Mouse (Mus musculus): Measurements from ENCODE around the gene Coil. TPM values are rescaled to one million over a fixed set of nuclear protein-coding genes. Genes with fewer than 3 reads are reported as not detected.
A peak's percentile ranks its signal among the peaks of the same experiment; 100 is the strongest.

Gene Coil
- polyA plus RNA-seq, 1 experiment, result 14.7 TPM

- TF ChIP-seq POLR2A (IDR thresholded peaks at IDR 0.05; ENCODE audit: control insufficient read depth, extremely low read depth, insufficient read depth, low read length, poor library complexity) (no peak), CTCF (IDR thresholded peaks at IDR 0.05; ENCODE audit: borderline replicate concordance, control insufficient read depth, extremely low read depth, insufficient read depth, low read length, poor library complexity) (no peak)
- no peak overlapping the region for H3K4me3 ChIP-seq (ENCODE audit: control insufficient read depth, insufficient read depth, low read length)
- H3K27me3 ChIP-seq (ENCODE audit: control insufficient read depth, insufficient read depth, low read length), result no peaks in the 10 kb centered on the region
- 92% methylated on average over 7 of the region's 7 CpGs for WGBS
- no peak overlapping the region for H3K27ac ChIP-seq (ENCODE audit: control insufficient read depth, insufficient read depth, low read length)
- no peak for DNase-seq
- peaks cover 9% of the 10 kb centered on the region for H3K4me1 ChIP-seq (replicated peaks; ENCODE audit: control insufficient read depth, insufficient read depth, low read length)
- H3K36me3 ChIP-seq (ENCODE audit: control insufficient read depth, insufficient read depth, low read length), result peaks cover 22% of the 10 kb centered on the region
These were observed 51.6 kb downstream of the Coil start for GRCm38 (mm10) chr11:89021687-89022086.

- H3K4me3 ChIP-seq (ENCODE audit: control insufficient read depth, insufficient read depth, low read length), result no peak overlapping the region
- peaks cover 9% of the 10 kb centered on the region for H3K4me1 ChIP-seq (replicated peaks; ENCODE audit: control insufficient read depth, insufficient read depth, low read length)
- peaks cover 19% of the 10 kb centered on the region for H3K36me3 ChIP-seq (ENCODE audit: control insufficient read depth, insufficient read depth, low read length)
- no peak for DNase-seq
- H3K27ac ChIP-seq (ENCODE audit: control insufficient read depth, insufficient read depth, low read length), result no peak overlapping the region
- no peaks in the 10 kb centered on the region for H3K27me3 ChIP-seq (ENCODE audit: control insufficient read depth, insufficient read depth, low read length)
- 82% methylated on average over 8 of the region's 8 CpGs for WGBS
- TF ChIP-seq CTCF (IDR thresholded peaks at IDR 0.05; ENCODE audit: borderline replicate concordance, control insufficient read depth, extremely low read depth, insufficient read depth, low read length, poor library complexity), result no peak
- no peak for TF ChIP-seq POLR2A (IDR thresholded peaks at IDR 0.05; ENCODE audit: control insufficient read depth, extremely low read depth, insufficient read depth, low read length, poor library complexity)
These were observed 52.2 kb downstream of the Coil start for GRCm38 (mm10) chr11:89022120-89022731.

- no peaks in the 10 kb centered on the region for H3K27me3 ChIP-seq (ENCODE audit: control insufficient read depth, insufficient read depth, low read length)
- H3K36me3 ChIP-seq (ENCODE audit: control insufficient read depth, insufficient read depth, low read length), result peaks cover 12% of the 10 kb centered on the region
- H3K27ac ChIP-seq (ENCODE audit: control insufficient read depth, insufficient read depth, low read length), result no peak overlapping the region
- no peak overlapping the region for H3K4me3 ChIP-seq (ENCODE audit: control insufficient read depth, insufficient read depth, low read length)
- H3K4me1 ChIP-seq (replicated peaks; ENCODE audit: control insufficient read depth, insufficient read depth, low read length), result peaks cover 15% of the 10 kb centered on the region
- TF ChIP-seq CTCF (IDR thresholded peaks at IDR 0.05; ENCODE audit: borderline replicate concordance, control insufficient read depth, extremely low read depth, insufficient read depth, low read length, poor library complexity) (no peak), POLR2A (IDR thresholded peaks at IDR 0.05; ENCODE audit: control insufficient read depth, extremely low read depth, insufficient read depth, low read length, poor library complexity) (no peak)
- no peak for DNase-seq
- WGBS, result 93% methylated on average over 10 of the region's 10 CpGs
These were observed 53.4 kb downstream of the Coil start for GRCm38 (mm10) chr11:89023477-89023876.

DNA sequence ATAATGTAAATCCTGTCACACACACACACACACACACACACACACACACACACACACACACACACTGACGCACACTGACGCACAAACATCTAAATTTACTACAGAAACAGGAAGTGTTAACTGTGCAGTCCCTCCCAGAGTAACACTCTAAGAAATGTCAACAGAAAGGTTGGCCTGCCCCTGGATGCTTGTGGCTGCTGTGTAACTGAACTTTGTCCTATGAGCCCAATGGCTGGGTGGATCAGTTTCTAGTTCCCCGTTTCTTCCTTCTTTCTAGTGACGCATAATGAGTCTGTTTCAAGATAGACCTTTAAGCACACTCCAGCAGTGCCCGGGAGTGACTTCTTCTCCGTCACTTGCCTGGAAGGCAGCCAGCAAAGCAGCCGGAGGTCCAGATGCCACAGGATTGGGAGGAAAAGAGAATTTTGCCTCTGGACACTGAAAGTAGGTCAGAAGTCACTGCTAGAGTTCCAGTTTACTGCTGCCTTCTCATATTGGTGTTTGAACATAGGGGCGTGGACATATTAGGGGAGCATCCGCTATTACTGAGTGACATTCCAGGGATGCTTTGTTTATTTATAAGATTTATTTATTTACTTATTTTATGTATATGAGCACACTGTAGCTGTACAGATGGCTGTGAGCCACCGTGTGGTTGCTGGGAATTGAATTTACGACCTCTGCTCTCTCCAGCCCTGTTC is 54.3 kb downstream of the Coil start:
- peaks cover 7% of the 10 kb centered on the region for H3K36me3 ChIP-seq (ENCODE audit: control insufficient read depth, insufficient read depth, low read length)
- peak overlapping the region; percentile 39; the same call in 1 of the 2 replicates for H3K27ac ChIP-seq (ENCODE audit: control insufficient read depth, insufficient read depth, low read length)
- TF ChIP-seq POLR2A (IDR thresholded peaks at IDR 0.05; ENCODE audit: control insufficient read depth, extremely low read depth, insufficient read depth, low read length, poor library complexity), result no peak
- no peak for TF ChIP-seq CTCF (IDR thresholded peaks at IDR 0.05; ENCODE audit: borderline replicate concordance, control insufficient read depth, extremely low read depth, insufficient read depth, low read length, poor library complexity)
- no peak overlapping the region for H3K4me3 ChIP-seq (ENCODE audit: control insufficient read depth, insufficient read depth, low read length)
- 51% methylated on average over 11 of the region's 11 CpGs for WGBS
- H3K27me3 ChIP-seq (ENCODE audit: control insufficient read depth, insufficient read depth, low read length), result no peaks in the 10 kb centered on the region
- H3K4me1 ChIP-seq (replicated peaks; ENCODE audit: control insufficient read depth, insufficient read depth, low read length), result peaks cover 21% of the 10 kb centered on the region
- DNase-seq, result no peak

GRCm38 (mm10) chr11:89025603-89026002 is 55.6 kb downstream of the Coil start:
- Histone ChIP-seq H3K27ac (ENCODE audit: control insufficient read depth, insufficient read depth, low read length) (no peak overlapping the region), H3K27me3 (ENCODE audit: control insufficient read depth, insufficient read depth, low read length) (no peaks in the 10 kb centered on the region), H3K36me3 (ENCODE audit: control insufficient read depth, insufficient read depth, low read length) (no peaks in the 10 kb centered on the region), H3K4me1 (replicated peaks; ENCODE audit: control insufficient read depth, insufficient read depth, low read length) (peaks cover 23% of the 10 kb centered on the region), H3K4me3 (ENCODE audit: control insufficient read depth, insufficient read depth, low read length) (no peak overlapping the region)
- DNase-seq, result no peak
- 92% methylated on average over 3 of the region's 3 CpGs for WGBS
- no peak for TF ChIP-seq POLR2A (IDR thresholded peaks at IDR 0.05; ENCODE audit: control insufficient read depth, extremely low read depth, insufficient read depth, low read length, poor library complexity)
- TF ChIP-seq CTCF (IDR thresholded peaks at IDR 0.05; ENCODE audit: borderline replicate concordance, control insufficient read depth, extremely low read depth, insufficient read depth, low read length, poor library complexity), result no peak

- no peak for DNase-seq
- Histone ChIP-seq H3K27ac (ENCODE audit: control insufficient read depth, insufficient read depth, low read length) (no peak overlapping the region), H3K4me1 (replicated peaks; ENCODE audit: control insufficient read depth, insufficient read depth, low read length) (peaks cover 23% of the 10 kb centered on the region), H3K4me3 (ENCODE audit: control insufficient read depth, insufficient read depth, low read length) (no peak overlapping the region), H3K36me3 (ENCODE audit: control insufficient read depth, insufficient read depth, low read length) (no peaks in the 10 kb centered on the region), H3K27me3 (ENCODE audit: control insufficient read depth, insufficient read depth, low read length) (no peaks in the 10 kb centered on the region)
- WGBS, result 98% methylated on average over 3 of the region's 3 CpGs
- no peak for TF ChIP-seq POLR2A (IDR thresholded peaks at IDR 0.05; ENCODE audit: control insufficient read depth, extremely low read depth, insufficient read depth, low read length, poor library complexity)
- TF ChIP-seq CTCF (IDR thresholded peaks at IDR 0.05; ENCODE audit: borderline replicate concordance, control insufficient read depth, extremely low read depth, insufficient read depth, low read length, poor library complexity), result no peak
These were observed 56.1 kb downstream of the Coil start for GRCm38 (mm10) chr11:89026117-89026516.

Data from thymus, adult 2 months (tissue).